Mouse (Mus musculus): Measurements from ENCODE around the gene Slc25a23.

GRCm38 (mm10) chr17:57098321-57098720 is 38.7 kb upstream of the Slc25a23 start:
- no peak for TF ChIP-seq CTCF (IDR thresholded peaks at IDR 0.05; ENCODE audit: control insufficient read depth, insufficient read depth, insufficient read length)
- no peak for TF ChIP-seq MYOG (IDR thresholded peaks at IDR 0.05; ENCODE audit: control insufficient read depth, extremely low read depth, insufficient read length)
- TF ChIP-seq USF1 (IDR thresholded peaks at IDR 0.05; ENCODE audit: low read depth), result no peak
- TF ChIP-seq CEBPB (IDR thresholded peaks at IDR 0.05; ENCODE audit: low read depth), result no peak
- TF ChIP-seq FOSL1 (IDR thresholded peaks at IDR 0.05; ENCODE audit: insufficient read depth, low read length, poor library complexity, severe bottlenecking), result no peak
- TF ChIP-seq MYOD1 (IDR thresholded peaks at IDR 0.05; ENCODE audit: control insufficient read depth, insufficient read length, low read depth), result no peak
- TF ChIP-seq MAX (IDR thresholded peaks at IDR 0.05), result no peak
